Mouse (Mus musculus): ENCODE results near the gene Gm20388. TPM values are rescaled to one million over a fixed set of nuclear protein-coding genes. Genes with fewer than 3 reads are reported as not detected.

Gm20388 gene
- polyA plus RNA-seq, 1 experiment from 2014 or later, result 5.5 TPM

DNA sequence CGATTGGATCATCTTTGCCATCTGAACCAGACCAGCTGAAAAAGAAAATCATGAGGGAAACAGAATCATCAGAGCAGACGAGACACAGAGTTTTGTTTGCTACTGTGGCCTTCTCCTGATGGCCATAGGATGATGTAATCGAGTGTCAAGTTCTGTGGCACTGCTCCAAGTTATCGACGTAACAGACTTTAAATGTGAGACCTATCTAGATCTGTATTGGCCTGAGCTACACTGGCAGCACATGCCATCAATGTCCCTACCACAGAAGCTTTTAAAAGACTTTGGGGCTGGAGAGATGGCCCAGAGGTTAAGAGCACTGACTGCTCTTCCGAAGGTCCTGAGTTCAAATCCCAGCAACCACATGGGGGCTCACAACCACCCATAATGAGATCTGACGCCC lies 3992.0 kb downstream of the Gm20388 start:
- Histone ChIP-seq H3K27ac (no peak overlapping the region), H3K4me1 (no peaks in the 10 kb centered on the region), H3K4me3 (no peak overlapping the region), H3K4me2 (no peak overlapping the region), H3K9me3 (no peaks in the 10 kb centered on the region), H3K36me3 (peaks cover 77% of the 10 kb centered on the region), H3K27me3 (no peaks in the 10 kb centered on the region), H3K9ac (no peak overlapping the region)
- WGBS, result 70% methylated on average over 7 of the region's 7 CpGs
- ATAC-seq (ENCODE audit: borderline replicate concordance, extremely low read depth, low FRiP score, low TSS enrichment), result no peak

DNA sequence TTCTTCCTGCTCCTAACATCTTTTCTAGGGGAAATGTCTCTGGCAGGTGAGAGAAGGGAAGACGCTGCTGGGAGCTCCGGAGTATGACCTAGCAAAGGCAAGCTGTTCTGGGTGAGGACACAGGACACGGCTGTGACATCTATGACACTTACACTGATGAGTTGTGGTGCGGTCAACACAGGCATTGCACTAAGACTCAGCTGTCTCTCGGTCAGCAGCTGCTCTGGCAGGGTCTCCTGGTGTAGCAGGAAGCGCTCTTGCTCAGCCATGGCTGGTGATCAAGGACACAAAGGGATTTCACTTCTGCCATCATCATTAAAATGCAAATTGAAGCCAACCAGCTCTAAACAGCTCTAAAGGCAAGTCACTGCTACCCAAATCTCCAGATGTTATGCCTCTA lies 3997.0 kb downstream of the Gm20388 start:
- ATAC-seq (ENCODE audit: borderline replicate concordance, extremely low read depth, low FRiP score, low TSS enrichment), result no peak
- H3K4me2 ChIP-seq, result no peak overlapping the region
- H3K4me3 ChIP-seq, result no peak overlapping the region
- H3K9ac ChIP-seq, result no peak overlapping the region
- no peaks in the 10 kb centered on the region for H3K27me3 ChIP-seq
- 91% methylated on average over 6 of the region's 6 CpGs for WGBS
- H3K36me3 ChIP-seq, result peaks cover 86% of the 10 kb centered on the region
- no peaks in the 10 kb centered on the region for H3K4me1 ChIP-seq
- no peak overlapping the region for H3K27ac ChIP-seq
- no peaks in the 10 kb centered on the region for H3K9me3 ChIP-seq

DNA sequence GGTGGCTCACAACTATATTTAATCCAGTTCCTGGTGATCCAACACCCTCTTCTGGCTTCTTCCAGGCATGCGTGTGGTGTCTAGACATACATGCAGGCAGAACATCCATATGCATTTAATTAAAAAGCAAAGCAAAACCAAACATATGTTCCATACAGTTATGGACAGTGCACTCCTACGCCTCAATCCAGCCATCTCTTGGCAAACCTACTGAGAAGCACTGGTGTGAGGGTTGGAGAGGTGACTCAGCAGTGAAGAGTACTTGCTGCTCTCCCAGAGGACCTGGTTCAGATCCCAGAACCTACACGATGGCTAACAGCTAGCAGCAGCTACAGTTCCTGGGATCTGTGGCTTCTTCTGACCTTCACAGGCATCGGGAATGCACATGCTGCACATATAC lies 4001.6 kb downstream of the Gm20388 start:
- WGBS, result 88% methylated on average over 4 of the region's 4 CpGs
- no peaks in the 10 kb centered on the region for H3K4me1 ChIP-seq

DNA sequence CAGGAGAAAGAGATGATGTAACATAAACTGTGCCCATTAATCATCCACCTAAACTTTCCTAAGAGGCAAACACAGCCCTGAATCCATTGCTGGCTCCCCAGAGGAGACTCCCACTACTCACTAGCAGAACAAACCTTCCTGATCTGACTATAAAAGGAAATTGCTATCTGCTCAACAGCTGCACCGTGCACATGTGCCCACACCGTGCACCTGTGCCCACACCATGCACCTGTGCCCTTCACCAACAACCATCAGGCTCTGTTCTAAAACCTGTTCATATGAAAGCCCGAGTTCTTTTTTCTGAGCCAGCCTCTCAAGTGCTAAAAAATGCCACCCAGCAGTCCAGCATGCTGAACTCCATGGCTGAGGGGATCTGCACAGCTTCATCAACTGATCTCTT lies 4004.0 kb downstream of the Gm20388 start:
- peaks cover 89% of the 10 kb centered on the region for H3K36me3 ChIP-seq
- 93% methylated on average over 3 of the region's 3 CpGs for WGBS
- no peak overlapping the region for H3K27ac ChIP-seq
- ATAC-seq (ENCODE audit: borderline replicate concordance, extremely low read depth, low FRiP score, low TSS enrichment), result no peak
- H3K4me2 ChIP-seq, result no peak overlapping the region
- no peaks in the 10 kb centered on the region for H3K27me3 ChIP-seq
- H3K9me3 ChIP-seq, result no peaks in the 10 kb centered on the region
- no peak overlapping the region for H3K9ac ChIP-seq
- no peak overlapping the region for H3K4me3 ChIP-seq
- H3K4me1 ChIP-seq, result no peaks in the 10 kb centered on the region

More for the DNA sequence above, 4001.6 kb downstream of the Gm20388 start:
- no peaks in the 10 kb centered on the region for H3K9me3 ChIP-seq
- no peak overlapping the region for H3K27ac ChIP-seq
- H3K27me3 ChIP-seq, result no peaks in the 10 kb centered on the region
- H3K36me3 ChIP-seq, result peaks cover 87% of the 10 kb centered on the region
- H3K9ac ChIP-seq, result no peak overlapping the region
- H3K4me2 ChIP-seq, result no peak overlapping the region
- H3K4me3 ChIP-seq, result no peak overlapping the region
- ATAC-seq (ENCODE audit: borderline replicate concordance, extremely low read depth, low FRiP score, low TSS enrichment), result no peak

DNA sequence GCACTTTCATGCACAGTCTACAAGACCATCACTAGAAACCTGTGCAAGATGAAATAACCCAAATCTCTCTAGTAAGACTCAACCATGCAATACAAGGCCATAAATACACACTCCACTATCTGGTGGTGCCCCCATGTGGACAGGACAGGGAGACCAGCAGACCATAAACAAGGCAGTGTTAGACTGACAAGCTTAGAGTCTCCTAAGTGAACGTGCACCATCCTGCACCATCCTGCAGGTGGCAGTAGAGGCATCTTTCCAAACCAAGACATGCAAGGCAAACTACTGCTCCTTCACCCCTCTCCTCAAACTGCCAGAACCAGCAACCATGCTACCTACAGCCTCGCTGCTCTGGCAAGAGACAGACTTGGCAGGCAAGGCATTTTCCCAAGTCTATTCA lies 4014.1 kb downstream of the Gm20388 start:
- Histone ChIP-seq H3K4me1 (no peaks in the 10 kb centered on the region), H3K36me3 (peaks cover 84% of the 10 kb centered on the region), H3K27ac (no peak overlapping the region), H3K9me3 (no peaks in the 10 kb centered on the region), H3K4me2 (no peak overlapping the region), H3K27me3 (no peaks in the 10 kb centered on the region), H3K4me3 (no peak overlapping the region), H3K9ac (no peak overlapping the region)
- WGBS, result 12% methylated on average over 2 of the region's 2 CpGs
- ATAC-seq (ENCODE audit: borderline replicate concordance, extremely low read depth, low FRiP score, low TSS enrichment), result no peak; the same call in 1 of the 2 replicates

DNA sequence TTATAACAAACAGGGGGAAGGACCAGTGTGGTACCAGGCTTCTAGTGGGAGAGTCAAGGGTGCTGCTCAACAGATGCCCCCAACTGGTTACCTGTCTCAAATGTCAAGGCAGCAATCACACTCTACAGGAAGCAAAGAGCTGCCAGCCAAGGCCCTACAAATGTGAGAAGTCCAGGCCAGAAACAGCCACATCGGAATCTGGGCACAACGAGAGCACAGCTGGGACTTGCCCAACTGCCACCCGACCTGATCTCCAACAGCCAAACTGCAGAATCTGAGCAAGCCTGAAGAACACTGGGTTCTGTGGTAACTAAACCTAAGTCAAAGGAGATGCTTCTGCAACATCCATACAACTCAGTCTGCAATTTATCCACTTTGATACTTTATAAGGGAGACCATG lies 4015.0 kb downstream of the Gm20388 start:
- H3K9ac ChIP-seq, result no peak overlapping the region
- H3K27me3 ChIP-seq, result no peaks in the 10 kb centered on the region
- WGBS, result 96% methylated on average over 3 of the region's 3 CpGs
- no peaks in the 10 kb centered on the region for H3K4me1 ChIP-seq
- H3K4me3 ChIP-seq, result no peak overlapping the region
- H3K9me3 ChIP-seq, result no peaks in the 10 kb centered on the region
- no peak overlapping the region for H3K4me2 ChIP-seq
- no peak overlapping the region for H3K27ac ChIP-seq
- peaks cover 84% of the 10 kb centered on the region for H3K36me3 ChIP-seq
- no peak for ATAC-seq (ENCODE audit: borderline replicate concordance, extremely low read depth, low FRiP score, low TSS enrichment)

DNA sequence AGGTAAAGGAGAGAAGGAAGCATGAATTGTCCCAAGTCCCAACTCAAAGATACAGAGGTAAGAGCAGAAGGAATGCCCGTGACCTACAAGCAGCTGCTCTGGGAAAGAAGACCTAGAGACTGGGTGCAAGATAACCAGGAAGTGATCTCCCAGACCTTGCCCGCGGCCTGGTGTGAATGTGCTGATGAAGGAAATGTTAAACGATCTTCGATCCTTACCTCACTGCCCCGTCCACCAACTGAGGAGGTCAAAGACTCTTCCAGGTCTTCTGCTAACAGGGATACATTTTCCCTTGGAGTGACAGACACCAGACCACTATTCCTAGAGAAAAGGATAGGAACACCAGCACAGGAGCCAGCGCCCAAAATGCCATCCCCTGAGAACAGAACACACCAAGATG lies 4018.4 kb downstream of the Gm20388 start:
- Histone ChIP-seq H3K4me2 (no peak overlapping the region), H3K36me3 (peaks cover 80% of the 10 kb centered on the region), H3K27ac (no peak overlapping the region), H3K9me3 (no peaks in the 10 kb centered on the region), H3K4me1 (no peaks in the 10 kb centered on the region), H3K4me3 (no peak overlapping the region), H3K9ac (no peak overlapping the region), H3K27me3 (no peaks in the 10 kb centered on the region)
- no peak for ATAC-seq (ENCODE audit: borderline replicate concordance, extremely low read depth, low FRiP score, low TSS enrichment)
- WGBS, result 88% methylated on average over 7 of the region's 7 CpGs

DNA sequence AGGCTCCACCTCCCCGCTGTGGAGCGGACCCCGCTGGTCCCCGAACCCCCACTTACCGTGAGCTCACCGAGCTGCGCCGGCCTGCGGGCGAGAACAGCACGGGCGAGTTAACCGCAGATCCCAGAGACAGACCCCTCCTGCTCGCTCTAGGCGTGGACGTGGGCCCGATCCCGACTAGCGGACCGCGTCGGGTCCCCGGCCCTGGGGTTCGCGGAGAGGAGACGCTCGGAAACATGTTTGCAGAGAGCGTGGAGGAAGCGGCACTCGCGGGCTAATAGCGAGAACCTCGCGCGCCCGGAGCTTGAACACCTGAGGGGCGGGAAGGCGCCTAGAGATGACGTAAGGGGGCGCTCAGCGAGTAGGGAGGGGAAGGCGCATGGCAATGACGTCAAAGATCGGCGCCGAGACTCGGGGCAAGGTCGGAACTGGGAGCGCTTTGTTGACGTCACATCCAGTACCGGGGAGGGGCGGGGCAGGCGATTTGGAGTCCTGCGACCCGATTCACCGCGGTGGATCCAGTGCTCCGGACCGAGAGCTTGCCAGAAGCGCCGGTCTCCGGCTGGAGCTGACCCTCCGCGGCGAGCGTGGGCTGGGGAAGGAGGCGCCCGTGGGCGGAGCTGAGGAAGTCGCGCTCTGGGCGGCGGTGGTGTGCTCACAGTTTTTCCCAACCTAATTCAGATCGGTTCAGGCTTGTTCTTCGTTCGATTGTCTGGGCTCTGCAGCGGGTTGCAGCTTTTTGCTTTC lies 4038.5 kb downstream of the Gm20388 start, which contains the start of gene Nup133:
Gene Nup133 (minus strand): TSS at position 324 of the 744 bp plus-strand sequence.
- Histone ChIP-seq H3K4me2 (peak within 1 kb of the TSS; percentile 90), H3K9me3 (no peaks in the 10 kb centered on the region), H3K4me3 (peak within 1 kb of the TSS; percentile 99), H3K36me3 (peaks cover 23% of the 10 kb centered on the region), H3K27ac (peak within 1 kb of the TSS; percentile 86), H3K9ac (peak within 1 kb of the TSS; percentile 92), H3K27me3 (no peaks in the 10 kb centered on the region), H3K4me1 (peaks cover 16% of the 10 kb centered on the region)
- under 1% methylated on average over 77 of the region's 77 CpGs for WGBS
- ATAC-seq (ENCODE audit: borderline replicate concordance, extremely low read depth, low FRiP score, low TSS enrichment), result peak; percentile 84

DNA sequence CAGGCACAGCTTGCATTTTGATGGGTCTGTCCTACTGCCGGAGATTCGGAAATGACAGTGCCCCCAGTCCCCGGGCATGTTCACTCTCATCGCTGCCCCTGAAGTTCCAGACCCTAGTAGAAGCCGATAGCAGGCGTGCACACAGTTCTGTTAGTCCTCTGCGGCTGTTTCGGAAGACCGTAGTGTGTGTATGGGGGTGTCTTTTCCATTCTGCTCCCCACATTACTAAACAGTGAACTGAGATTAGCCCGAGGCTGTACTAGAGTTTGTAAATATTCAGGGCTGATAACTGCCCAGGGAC lies 4039.0 kb downstream of the Gm20388 start:
- Histone ChIP-seq H3K36me3 (peaks cover 25% of the 10 kb centered on the region), H3K4me2 (peak overlapping the region; percentile 90), H3K27me3 (no peaks in the 10 kb centered on the region), H3K9ac (peak overlapping the region; percentile 92), H3K9me3 (no peaks in the 10 kb centered on the region), H3K27ac (peak overlapping the region; percentile 86), H3K4me3 (peak overlapping the region; percentile 99), H3K4me1 (peaks cover 16% of the 10 kb centered on the region)
- under 1% methylated on average over 10 of the region's 10 CpGs for WGBS
- ATAC-seq (ENCODE audit: borderline replicate concordance, extremely low read depth, low FRiP score, low TSS enrichment), result peak; percentile 54

DNA sequence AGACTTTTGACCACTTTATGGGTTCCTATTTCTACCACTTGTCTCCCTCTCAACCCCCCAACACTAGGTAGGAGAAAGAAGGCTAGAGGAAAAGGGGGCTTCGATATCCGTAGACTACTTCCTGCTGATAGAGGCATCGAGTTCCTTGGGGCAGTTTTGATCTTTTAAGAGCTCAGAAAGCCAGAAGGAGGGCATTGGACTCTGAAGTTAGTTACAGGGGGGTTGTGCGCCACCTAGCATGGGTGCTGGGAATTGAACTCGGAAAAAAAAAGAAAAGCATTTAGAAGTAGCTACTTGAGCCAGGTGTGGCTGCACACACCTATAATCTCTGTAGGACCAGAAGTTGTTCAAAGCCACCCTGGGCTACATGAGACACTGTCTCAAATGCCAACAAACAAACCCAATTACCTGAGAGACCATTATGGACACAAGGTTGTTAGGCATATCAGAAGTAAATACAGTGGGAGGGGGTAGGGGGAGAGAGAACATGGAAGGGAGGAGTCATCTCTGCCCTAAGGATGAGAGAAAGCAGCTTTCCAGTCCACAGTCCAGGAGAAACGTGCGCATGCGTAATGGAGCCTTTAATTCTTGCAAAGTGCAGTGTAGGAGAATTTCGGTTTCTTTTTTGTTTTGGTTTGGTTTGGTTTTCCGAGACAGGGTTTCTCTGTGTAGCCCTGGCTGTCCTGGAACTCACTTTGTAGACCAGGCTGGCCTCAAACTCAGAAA lies 4039.6 kb downstream of the Gm20388 start:
- Histone ChIP-seq H3K4me1 (peaks cover 16% of the 10 kb centered on the region), H3K9me3 (no peaks in the 10 kb centered on the region), H3K27me3 (no peaks in the 10 kb centered on the region), H3K4me3 (peak overlapping the region; percentile 99), H3K4me2 (peak overlapping the region; percentile 90), H3K9ac (peak overlapping the region; percentile 92), H3K27ac (peak overlapping the region; percentile 86), H3K36me3 (peaks cover 20% of the 10 kb centered on the region)
- 27% methylated on average over 10 of the region's 10 CpGs for WGBS
- ATAC-seq (ENCODE audit: borderline replicate concordance, extremely low read depth, low FRiP score, low TSS enrichment), result peak; percentile 23; the same call in 1 of the 2 replicates

DNA sequence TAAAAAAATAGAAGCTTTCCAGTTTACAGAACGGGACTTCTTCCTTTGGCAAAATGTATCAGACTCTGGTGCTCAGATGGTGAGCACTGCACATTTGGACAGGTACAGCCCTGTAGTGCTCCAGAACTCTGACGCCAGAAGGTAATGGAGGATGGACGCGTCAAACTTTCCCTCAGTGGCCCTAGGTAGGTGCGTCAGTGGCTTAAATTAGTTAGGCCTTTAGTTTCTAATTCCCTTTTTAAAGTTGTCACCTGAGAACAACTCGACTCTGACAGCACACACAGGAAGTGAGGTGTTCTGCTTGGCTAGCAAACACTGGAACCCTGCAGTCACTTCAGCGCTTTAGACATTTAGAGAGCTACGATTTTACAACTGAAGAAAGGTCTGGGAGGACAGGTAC lies 4043.0 kb downstream of the Gm20388 start:
- Histone ChIP-seq H3K9ac (no peak overlapping the region), H3K27me3 (no peaks in the 10 kb centered on the region), H3K4me3 (no peak overlapping the region), H3K4me1 (peaks cover 9% of the 10 kb centered on the region), H3K4me2 (no peak overlapping the region), H3K9me3 (no peaks in the 10 kb centered on the region), H3K36me3 (peaks cover 12% of the 10 kb centered on the region), H3K27ac (no peak overlapping the region)
- ATAC-seq (ENCODE audit: borderline replicate concordance, extremely low read depth, low FRiP score, low TSS enrichment), result no peak
- WGBS, result 83% methylated on average over 8 of the region's 8 CpGs

DNA sequence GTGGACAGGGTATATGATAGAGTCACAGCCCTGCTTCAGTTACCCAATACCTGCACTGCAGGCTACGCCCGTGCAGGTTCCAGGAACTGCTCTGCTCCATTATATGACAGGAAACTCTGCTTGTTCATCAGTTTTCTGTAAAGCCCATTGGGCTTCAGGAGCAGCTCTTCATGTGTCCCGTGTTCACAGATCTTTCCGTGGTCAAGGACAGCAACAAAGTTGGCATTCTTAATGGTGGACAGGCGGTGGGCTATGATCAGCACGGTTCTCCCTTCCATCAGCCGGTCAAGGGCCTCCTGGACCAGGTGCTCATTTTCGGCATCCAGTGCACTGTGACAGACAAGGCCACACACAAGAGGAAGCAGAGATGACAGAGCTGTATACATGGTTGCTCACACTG lies 4043.6 kb downstream of the Gm20388 start:
- H3K4me2 ChIP-seq, result no peak overlapping the region
- H3K27me3 ChIP-seq, result no peaks in the 10 kb centered on the region
- ATAC-seq (ENCODE audit: borderline replicate concordance, extremely low read depth, low FRiP score, low TSS enrichment), result no peak
- H3K4me1 ChIP-seq, result peaks cover 9% of the 10 kb centered on the region
- H3K4me3 ChIP-seq, result no peak overlapping the region
- H3K27ac ChIP-seq, result no peak overlapping the region
- 88% methylated on average over 8 of the region's 8 CpGs for WGBS
- H3K9me3 ChIP-seq, result no peaks in the 10 kb centered on the region
- no peak overlapping the region for H3K9ac ChIP-seq
- H3K36me3 ChIP-seq, result peaks cover 12% of the 10 kb centered on the region

Measured in lung, embryonic 15.5 days (tissue).